Mouse (Mus musculus): ENCODE measurements around the gene Nanos3. TPM values are rescaled to one million over a fixed set of nuclear protein-coding genes. Genes with fewer than 3 reads are reported as not detected.

Gene Nanos3
- polyA plus RNA-seq, 1 experiment from 2014 or later: 0.89 TPM

- no peaks in the 10 kb centered on the region for H3K9me3 ChIP-seq (ENCODE audit: control insufficient read depth, low read length)
- WGBS: 5% methylated on average over 14 of the region's 14 CpGs
- H3K4me2 ChIP-seq (ENCODE audit: low read depth, low read length): peak overlapping the region; percentile 86
- H3K4me3 ChIP-seq (ENCODE audit: low read length): peak overlapping the region; percentile 76
- H3K27me3 ChIP-seq (replicated peaks; ENCODE audit: control insufficient read depth, insufficient read depth, low read length): no peaks in the 10 kb centered on the region
- H3K9ac ChIP-seq (ENCODE audit: low read depth, low read length): peak overlapping the region; percentile 91
- peak; percentile 91 for ATAC-seq
- H3K27ac ChIP-seq (ENCODE audit: low read length): peak overlapping the region; percentile 93
- H3K36me3 ChIP-seq (ENCODE audit: control insufficient read depth, insufficient read depth, low read length): peaks cover 9% of the 10 kb centered on the region
- H3K4me1 ChIP-seq (ENCODE audit: control insufficient read depth, insufficient read depth, low read length): peaks cover 20% of the 10 kb centered on the region
These were observed 37.7 kb downstream of the Nanos3 start for GRCm38 (mm10) chr8:84147324-84147766.

- no peaks in the 10 kb centered on the region for H3K9me3 ChIP-seq (ENCODE audit: control insufficient read depth, low read length)
- 92% methylated on average over 8 of the region's 8 CpGs for WGBS
- no peak overlapping the region for H3K4me2 ChIP-seq (ENCODE audit: low read depth, low read length)
- no peaks in the 10 kb centered on the region for H3K27me3 ChIP-seq (replicated peaks; ENCODE audit: control insufficient read depth, insufficient read depth, low read length)
- no peak overlapping the region for H3K27ac ChIP-seq (ENCODE audit: low read length)
- peaks cover 12% of the 10 kb centered on the region for H3K36me3 ChIP-seq (ENCODE audit: control insufficient read depth, insufficient read depth, low read length)
- ATAC-seq: no peak
- H3K4me1 ChIP-seq (ENCODE audit: control insufficient read depth, insufficient read depth, low read length): peaks cover 20% of the 10 kb centered on the region
- no peak overlapping the region for H3K4me3 ChIP-seq (ENCODE audit: low read length)
- no peak overlapping the region for H3K9ac ChIP-seq (ENCODE audit: low read depth, low read length)
These were observed 40.3 kb downstream of the Nanos3 start for GRCm38 (mm10) chr8:84144636-84145245.

- Histone ChIP-seq H3K4me2 (ENCODE audit: low read depth, low read length) (no peak overlapping the region), H3K4me1 (ENCODE audit: control insufficient read depth, insufficient read depth, low read length) (no peaks in the 10 kb centered on the region), H3K9ac (ENCODE audit: low read depth, low read length) (no peak overlapping the region), H3K4me3 (ENCODE audit: low read length) (no peak overlapping the region), H3K27me3 (replicated peaks; ENCODE audit: control insufficient read depth, insufficient read depth, low read length) (no peaks in the 10 kb centered on the region), H3K36me3 (ENCODE audit: control insufficient read depth, insufficient read depth, low read length) (peaks cover 29% of the 10 kb centered on the region), H3K27ac (ENCODE audit: low read length) (no peak overlapping the region), H3K9me3 (ENCODE audit: control insufficient read depth, low read length) (no peaks in the 10 kb centered on the region)
- WGBS: 89% methylated on average over 4 of the region's 4 CpGs
- no peak for ATAC-seq
These were observed 44.2 kb downstream of the Nanos3 start for GRCm38 (mm10) chr8:84140838-84141237.

GRCm38 (mm10) chr8:84137848-84138247 is 47.2 kb downstream of the Nanos3 start:
- H3K9me3 ChIP-seq (ENCODE audit: control insufficient read depth, low read length): no peaks in the 10 kb centered on the region
- no peak overlapping the region for H3K27ac ChIP-seq (ENCODE audit: low read length)
- no peaks in the 10 kb centered on the region for H3K4me1 ChIP-seq (ENCODE audit: control insufficient read depth, insufficient read depth, low read length)
- no peak overlapping the region for H3K4me2 ChIP-seq (ENCODE audit: low read depth, low read length)
- peaks cover 31% of the 10 kb centered on the region for H3K36me3 ChIP-seq (ENCODE audit: control insufficient read depth, insufficient read depth, low read length)
- 85% methylated on average over 3 of the region's 3 CpGs for WGBS
- H3K4me3 ChIP-seq (ENCODE audit: low read length): no peak overlapping the region
- H3K27me3 ChIP-seq (replicated peaks; ENCODE audit: control insufficient read depth, insufficient read depth, low read length): no peaks in the 10 kb centered on the region
- no peak overlapping the region for H3K9ac ChIP-seq (ENCODE audit: low read depth, low read length)
- ATAC-seq: no peak

- Histone ChIP-seq H3K4me3 (ENCODE audit: low read length) (no peak overlapping the region), H3K4me2 (ENCODE audit: low read depth, low read length) (no peak overlapping the region), H3K9ac (ENCODE audit: low read depth, low read length) (no peak overlapping the region), H3K9me3 (ENCODE audit: control insufficient read depth, low read length) (no peaks in the 10 kb centered on the region), H3K36me3 (ENCODE audit: control insufficient read depth, insufficient read depth, low read length) (peaks cover 20% of the 10 kb centered on the region), H3K27me3 (replicated peaks; ENCODE audit: control insufficient read depth, insufficient read depth, low read length) (no peaks in the 10 kb centered on the region), H3K4me1 (ENCODE audit: control insufficient read depth, insufficient read depth, low read length) (no peaks in the 10 kb centered on the region), H3K27ac (ENCODE audit: low read length) (no peak overlapping the region)
- no peak for ATAC-seq
- 90% methylated on average over 8 of the region's 8 CpGs for WGBS
These were observed 52.8 kb downstream of the Nanos3 start for GRCm38 (mm10) chr8:84132225-84132624.

GRCm38 (mm10) chr8:84130806-84131205 is 54.2 kb downstream of the Nanos3 start:
- H3K27me3 ChIP-seq (replicated peaks; ENCODE audit: control insufficient read depth, insufficient read depth, low read length): no peaks in the 10 kb centered on the region
- H3K4me3 ChIP-seq (ENCODE audit: low read length): no peak overlapping the region
- no peak overlapping the region for H3K4me2 ChIP-seq (ENCODE audit: low read depth, low read length)
- WGBS: 44% methylated on average over 30 of the region's 30 CpGs
- peaks cover 14% of the 10 kb centered on the region for H3K36me3 ChIP-seq (ENCODE audit: control insufficient read depth, insufficient read depth, low read length)
- no peaks in the 10 kb centered on the region for H3K4me1 ChIP-seq (ENCODE audit: control insufficient read depth, insufficient read depth, low read length)
- no peak overlapping the region for H3K9ac ChIP-seq (ENCODE audit: low read depth, low read length)
- ATAC-seq: peak; percentile 12; the same call in 1 of the 2 replicates
- no peaks in the 10 kb centered on the region for H3K9me3 ChIP-seq (ENCODE audit: control insufficient read depth, low read length)
- no peak overlapping the region for H3K27ac ChIP-seq (ENCODE audit: low read length)

- WGBS: 66% methylated on average over 8 of the region's 8 CpGs
- H3K4me3 ChIP-seq (ENCODE audit: low read length): no peak overlapping the region
- no peak for ATAC-seq
- H3K27ac ChIP-seq (ENCODE audit: low read length): no peak overlapping the region
- H3K4me1 ChIP-seq (ENCODE audit: control insufficient read depth, insufficient read depth, low read length): no peaks in the 10 kb centered on the region
- H3K9me3 ChIP-seq (ENCODE audit: control insufficient read depth, low read length): no peaks in the 10 kb centered on the region
- no peak overlapping the region for H3K4me2 ChIP-seq (ENCODE audit: low read depth, low read length)
- H3K27me3 ChIP-seq (replicated peaks; ENCODE audit: control insufficient read depth, insufficient read depth, low read length): no peaks in the 10 kb centered on the region
- H3K9ac ChIP-seq (ENCODE audit: low read depth, low read length): no peak overlapping the region
- 0 out of 2 replicates have a peak, but pooled peaks cover 2% of the 10 kb centered on the region for H3K36me3 ChIP-seq (ENCODE audit: control insufficient read depth, insufficient read depth, low read length)
These were observed 56.7 kb downstream of the Nanos3 start for GRCm38 (mm10) chr8:84128277-84128676.

- Histone ChIP-seq H3K9ac (ENCODE audit: low read depth, low read length) (no peak overlapping the region), H3K4me3 (ENCODE audit: low read length) (no peak overlapping the region), H3K4me1 (ENCODE audit: control insufficient read depth, insufficient read depth, low read length) (no peaks in the 10 kb centered on the region), H3K9me3 (ENCODE audit: control insufficient read depth, low read length) (no peaks in the 10 kb centered on the region), H3K27me3 (replicated peaks; ENCODE audit: control insufficient read depth, insufficient read depth, low read length) (no peaks in the 10 kb centered on the region), H3K4me2 (ENCODE audit: low read depth, low read length) (no peak overlapping the region), H3K36me3 (ENCODE audit: control insufficient read depth, insufficient read depth, low read length) (0 out of 2 replicates have a peak, but pooled peaks cover 2% of the 10 kb centered on the region), H3K27ac (ENCODE audit: low read length) (no peak overlapping the region)
- 69% methylated on average over 17 of the region's 17 CpGs for whole genome bisulfite sequencing
- ATAC-seq: no peak; the same call in 1 of the 2 replicates
These were observed 57.7 kb downstream of the Nanos3 start for GRCm38 (mm10) chr8:84127202-84127901.

- no peaks in the 10 kb centered on the region for H3K9me3 ChIP-seq (ENCODE audit: control insufficient read depth, low read length)
- ATAC-seq: no peak
- H3K27ac ChIP-seq (ENCODE audit: low read length): no peak overlapping the region
- H3K27me3 ChIP-seq (replicated peaks; ENCODE audit: control insufficient read depth, insufficient read depth, low read length): no peaks in the 10 kb centered on the region
- no peak overlapping the region for H3K9ac ChIP-seq (ENCODE audit: low read depth, low read length)
- H3K36me3 ChIP-seq (ENCODE audit: control insufficient read depth, insufficient read depth, low read length): no peaks in the 10 kb centered on the region
- H3K4me2 ChIP-seq (ENCODE audit: low read depth, low read length): no peak overlapping the region
- WGBS: 69% methylated on average over 2 of the region's 2 CpGs
- no peaks in the 10 kb centered on the region for H3K4me1 ChIP-seq (ENCODE audit: control insufficient read depth, insufficient read depth, low read length)
- no peak overlapping the region for H3K4me3 ChIP-seq (ENCODE audit: low read length)
These were observed 58.3 kb downstream of the Nanos3 start for GRCm38 (mm10) chr8:84126742-84127141.
